Mouse (Mus musculus): ENCODE measurements around the gene Lypla2. TPM values are rescaled to one million over a fixed set of nuclear protein-coding genes. Genes with fewer than 3 reads are reported as not detected.

The Lypla2 gene
- polyA plus RNA-seq, 1 experiment from 2014 or later = 131 TPM

DNA sequence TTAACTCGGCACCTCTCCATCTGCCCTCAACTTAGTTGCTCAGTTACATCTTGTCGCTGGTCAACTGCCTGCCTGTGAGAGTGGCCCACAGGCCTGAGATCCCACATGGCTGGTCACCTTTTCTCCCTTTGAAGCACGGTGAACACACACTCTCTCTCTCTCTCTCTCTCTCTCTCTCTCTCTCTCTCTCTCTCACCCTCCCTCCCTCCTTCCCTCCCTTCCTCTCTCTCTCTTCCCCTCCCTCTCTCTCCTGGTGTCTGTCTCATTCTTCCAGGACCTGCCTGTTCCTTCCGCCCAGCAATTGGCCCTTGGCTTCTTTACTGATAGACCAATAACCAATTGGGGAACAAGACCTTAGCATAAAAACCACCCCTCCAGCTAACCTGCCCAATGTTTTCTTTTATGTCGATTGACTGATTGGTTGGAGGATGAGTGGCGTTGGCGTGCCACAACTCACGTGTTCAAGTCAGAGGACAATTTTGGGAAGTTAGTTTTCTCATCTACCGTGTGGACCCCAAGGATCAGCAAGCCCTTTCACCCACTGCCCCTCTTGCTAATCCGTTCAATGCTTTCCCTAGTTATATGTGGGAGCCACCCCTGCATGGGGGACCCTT lies 46.1 kb downstream of the Lypla2 start:
- no peak overlapping the region for H3K4me3 ChIP-seq (replicated peaks)
- H3K4me2 ChIP-seq = no peak overlapping the region
- H3K27ac ChIP-seq = no peak overlapping the region
- peaks cover 9% of the 10 kb centered on the region for H3K4me1 ChIP-seq
- H3K9me3 ChIP-seq (replicated peaks) = no peaks in the 10 kb centered on the region
- WGBS = 86% methylated on average over 10 of the region's 10 CpGs
- no peaks in the 10 kb centered on the region for H3K27me3 ChIP-seq
- H3K36me3 ChIP-seq = peaks cover 54% of the 10 kb centered on the region
- H3K9ac ChIP-seq = no peak overlapping the region
- ATAC-seq (replicated peaks; ENCODE audit: low FRiP score) = no peak

DNA sequence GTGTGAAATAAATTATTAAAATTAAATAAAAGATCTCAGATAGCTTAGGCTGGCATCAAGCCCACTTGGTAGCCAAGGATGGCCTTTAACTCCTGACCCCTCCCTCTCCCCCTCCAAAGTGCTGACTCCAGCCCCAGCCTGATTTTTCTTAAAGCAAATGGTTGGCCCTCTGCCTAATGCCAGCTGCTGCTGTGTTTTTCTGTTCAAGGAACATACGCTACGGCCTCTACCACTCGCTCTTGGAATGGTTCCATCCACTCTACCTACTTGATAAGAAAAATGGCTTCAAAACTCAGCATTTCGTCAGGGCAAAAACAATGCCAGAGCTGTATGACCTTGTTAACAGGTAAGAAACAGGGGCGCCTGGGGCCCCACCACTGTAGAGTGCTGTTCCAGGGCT lies 47.1 kb downstream of the Lypla2 start:
- Histone ChIP-seq H3K27me3 (no peaks in the 10 kb centered on the region), H3K9ac (no peak overlapping the region), H3K4me2 (no peak overlapping the region), H3K27ac (no peak overlapping the region), H3K36me3 (peaks cover 44% of the 10 kb centered on the region), H3K9me3 (replicated peaks) (no peaks in the 10 kb centered on the region), H3K4me3 (replicated peaks) (no peak overlapping the region), H3K4me1 (peaks cover 10% of the 10 kb centered on the region)
- no peak for ATAC-seq (replicated peaks; ENCODE audit: low FRiP score)
- 93% methylated on average over 5 of the region's 5 CpGs for WGBS

DNA sequence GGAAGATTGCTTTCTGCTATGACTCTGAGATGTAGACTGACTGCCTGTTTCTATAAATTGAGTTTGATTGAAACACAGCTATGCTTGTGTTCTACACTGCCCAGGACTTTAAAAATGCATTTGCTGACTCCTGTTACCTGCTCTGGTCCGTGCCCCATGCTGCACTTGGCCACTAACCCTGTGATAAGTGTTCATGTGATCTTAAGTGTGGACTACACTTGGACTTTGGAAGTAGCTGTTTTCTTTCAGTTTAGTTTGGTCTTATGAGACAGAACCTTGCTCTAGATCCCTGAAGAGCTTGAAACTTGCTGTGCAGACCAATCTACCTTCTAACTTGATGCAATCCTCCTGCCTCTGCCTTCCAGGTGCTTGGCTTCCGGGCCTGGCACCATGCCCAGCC lies 48.0 kb downstream of the Lypla2 start:
- Histone ChIP-seq H3K9ac (no peak overlapping the region), H3K27me3 (no peaks in the 10 kb centered on the region), H3K4me2 (no peak overlapping the region), H3K4me1 (peaks cover 10% of the 10 kb centered on the region), H3K9me3 (replicated peaks) (no peaks in the 10 kb centered on the region), H3K36me3 (peaks cover 37% of the 10 kb centered on the region), H3K27ac (no peak overlapping the region), H3K4me3 (replicated peaks) (no peak overlapping the region)
- no peak for ATAC-seq (replicated peaks; ENCODE audit: low FRiP score)
- 90% methylated on average over 2 of the region's 2 CpGs for WGBS

DNA sequence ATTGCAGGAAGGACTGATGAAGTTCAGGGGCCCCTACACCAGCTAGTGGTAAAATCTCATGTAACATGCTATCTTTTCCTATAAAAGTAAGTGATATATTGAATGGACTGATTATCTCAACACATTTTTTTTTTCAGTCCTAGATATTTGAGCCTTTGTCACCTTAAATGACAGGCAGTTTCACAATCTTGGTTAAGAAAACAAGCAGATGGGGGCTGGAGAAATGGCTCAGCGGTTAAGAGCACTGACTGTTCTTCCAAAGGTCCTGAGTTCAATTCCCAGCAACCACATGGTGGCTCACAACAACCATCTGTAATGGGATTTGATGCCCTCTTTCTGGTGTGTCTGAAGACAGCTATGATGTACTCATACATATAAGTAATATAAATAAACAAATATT lies 50.2 kb downstream of the Lypla2 start:
- Histone ChIP-seq H3K36me3 (peaks cover 31% of the 10 kb centered on the region), H3K9ac (peak overlapping the region; percentile 76; the same call in 1 of the 2 replicates), H3K9me3 (replicated peaks) (no peaks in the 10 kb centered on the region), H3K4me1 (peaks cover 10% of the 10 kb centered on the region), H3K27me3 (no peaks in the 10 kb centered on the region), H3K4me2 (peak overlapping the region; percentile 92), H3K4me3 (replicated peaks) (peak overlapping the region; percentile 83; the same call in 1 of the 2 replicates), H3K27ac (0 out of 2 replicates have a peak overlapping the region, but pooled peaks have one; percentile 89)
- WGBS = 52% methylated on average over 1 of the region's 1 CpGs
- no peak for ATAC-seq (replicated peaks; ENCODE audit: low FRiP score)

GRCm38 (mm10) chr4:135921257-135922120 lies 50.9 kb downstream of the Lypla2 start:
- no peaks in the 10 kb centered on the region for H3K9me3 ChIP-seq (replicated peaks)
- H3K9ac ChIP-seq = peak overlapping the region; percentile 76
- H3K4me3 ChIP-seq (replicated peaks) = peak overlapping the region; percentile 83
- peaks cover 10% of the 10 kb centered on the region for H3K4me1 ChIP-seq
- H3K27me3 ChIP-seq = no peaks in the 10 kb centered on the region
- peak overlapping the region; percentile 89 for H3K27ac ChIP-seq
- ATAC-seq (replicated peaks; ENCODE audit: low FRiP score) = no peak
- peaks cover 29% of the 10 kb centered on the region for H3K36me3 ChIP-seq
- peak overlapping the region; percentile 92 for H3K4me2 ChIP-seq
- 4% methylated on average over 26 of the region's 26 CpGs for WGBS

- H3K9me3 ChIP-seq (replicated peaks) = no peaks in the 10 kb centered on the region
- peaks cover 20% of the 10 kb centered on the region for H3K36me3 ChIP-seq
- ATAC-seq (replicated peaks; ENCODE audit: low FRiP score) = peak; percentile 97
- no peaks in the 10 kb centered on the region for H3K27me3 ChIP-seq
- H3K4me2 ChIP-seq = peak within 1 kb of the TSS; percentile 92
- peak within 1 kb of the TSS; percentile 76 for H3K9ac ChIP-seq
- H3K4me1 ChIP-seq = peaks cover 10% of the 10 kb centered on the region
- H3K4me3 ChIP-seq (replicated peaks) = peak within 1 kb of the TSS; percentile 83
- H3K27ac ChIP-seq = peak within 1 kb of the TSS; percentile 89
- WGBS = 2% methylated on average over 60 of the region's 60 CpGs
These were observed 51.9 kb downstream of the Lypla2 start, which contains the start of gene Fuca1 for GRCm38 (mm10) chr4:135920304-135921241. Gene Fuca1, plus strand, starts transcription at chr4:135920735.

GRCm38 (mm10) chr4:135919280-135919639 lies 53.2 kb downstream of the Lypla2 start:
- no peak overlapping the region for H3K9ac ChIP-seq
- no peak for ATAC-seq (replicated peaks; ENCODE audit: low FRiP score)
- no peak overlapping the region for H3K4me2 ChIP-seq
- H3K27ac ChIP-seq = no peak overlapping the region
- H3K4me3 ChIP-seq (replicated peaks) = no peak overlapping the region
- H3K9me3 ChIP-seq (replicated peaks) = no peaks in the 10 kb centered on the region
- 88% methylated on average over 3 of the region's 3 CpGs for WGBS
- H3K36me3 ChIP-seq = peaks cover 13% of the 10 kb centered on the region
- H3K4me1 ChIP-seq = peaks cover 10% of the 10 kb centered on the region
- no peaks in the 10 kb centered on the region for H3K27me3 ChIP-seq

DNA sequence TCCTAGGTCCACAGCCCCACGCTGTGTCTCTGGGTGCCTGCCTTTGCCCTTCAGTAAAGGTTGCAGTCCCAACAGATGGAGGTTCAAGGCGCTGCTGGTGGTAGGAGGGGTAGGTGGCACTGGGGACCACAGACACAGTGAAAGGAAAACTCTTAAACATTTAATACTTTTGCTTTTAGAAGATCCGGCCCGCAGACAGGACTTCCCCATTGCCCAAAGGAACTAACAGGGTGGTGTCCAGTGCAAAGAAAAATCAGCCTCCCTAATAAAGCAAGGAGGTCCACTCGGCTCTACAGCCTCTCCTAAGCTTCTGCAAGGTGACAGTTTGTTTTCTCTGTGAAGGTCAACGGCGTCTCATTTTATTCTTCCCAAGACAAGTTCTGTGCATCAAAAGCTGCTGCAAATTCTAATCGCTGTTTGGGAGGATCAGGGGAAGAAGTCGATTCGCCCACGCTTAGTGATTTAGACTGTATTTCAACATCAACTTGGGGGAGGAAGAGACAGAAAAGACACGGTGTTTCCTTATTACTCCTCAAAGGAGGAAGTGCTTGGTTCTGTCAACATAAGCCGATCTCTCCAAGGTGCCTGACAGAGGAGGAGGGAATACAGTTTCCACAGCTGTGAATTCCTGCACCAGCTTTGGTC lies 53.7 kb downstream of the Lypla2 start:
- Histone ChIP-seq H3K9ac (no peak overlapping the region), H3K27ac (no peak overlapping the region), H3K4me2 (no peak overlapping the region), H3K27me3 (no peaks in the 10 kb centered on the region), H3K4me1 (peaks cover 10% of the 10 kb centered on the region), H3K4me3 (replicated peaks) (no peak overlapping the region), H3K36me3 (peaks cover 9% of the 10 kb centered on the region), H3K9me3 (replicated peaks) (no peaks in the 10 kb centered on the region)
- 67% methylated on average over 13 of the region's 13 CpGs for WGBS
- no peak for ATAC-seq (replicated peaks; ENCODE audit: low FRiP score)

Other genes with a start within 250 kb of the Lypla2 start
- 0.06 and 0.09 TPM in 2 replicates for gene Il22ra1, start 244.5 kb downstream of the Lypla2 start, polyA plus RNA-seq (2015; fragmentation: Nextera tagmentation; extraction: Ambion mirVana)
- gene Myom3, start 212.9 kb downstream of the Lypla2 start, polyA plus RNA-seq (2015; fragmentation: Nextera tagmentation; extraction: Ambion mirVana) = 1.1 and 1.7 TPM in 2 replicates
- 268 and 279 TPM in 2 replicates for gene Srsf10, start 116.9 kb downstream of the Lypla2 start, polyA plus RNA-seq (2015; fragmentation: Nextera tagmentation; extraction: Ambion mirVana)
- 194 and 213 TPM in 2 replicates for gene Pnrc2, start 98.8 kb downstream of the Lypla2 start, polyA plus RNA-seq (2015; fragmentation: Nextera tagmentation; extraction: Ambion mirVana)
- 0.64 and 0.95 TPM in 2 replicates for gene Cnr2, start 77.2 kb downstream of the Lypla2 start, polyA plus RNA-seq (2015; fragmentation: Nextera tagmentation; extraction: Ambion mirVana)
- gene Fuca1, start 51.9 kb downstream of the Lypla2 start, polyA plus RNA-seq (2015; fragmentation: Nextera tagmentation; extraction: Ambion mirVana) = 70.1 and 71.8 TPM in 2 replicates
- 77.2 and 80.2 TPM in 2 replicates for gene Hmgcl, start 26.2 kb downstream of the Lypla2 start, polyA plus RNA-seq (2015; fragmentation: Nextera tagmentation; extraction: Ambion mirVana)
- gene Gale, start 8.9 kb downstream of the Lypla2 start, polyA plus RNA-seq (2015; fragmentation: Nextera tagmentation; extraction: Ambion mirVana) = 35.2 and 36.7 TPM in 2 replicates
- gene Pithd1, start 14.6 kb upstream of the Lypla2 start, polyA plus RNA-seq (2015; fragmentation: Nextera tagmentation; extraction: Ambion mirVana) = 52.6 and 52.7 TPM in 2 replicates
- gene Eloa, start 49.1 kb upstream of the Lypla2 start, polyA plus RNA-seq (2015; fragmentation: Nextera tagmentation; extraction: Ambion mirVana) = 40.0 and 40.6 TPM in 2 replicates
- 483 and 529 TPM in 2 replicates for gene Rpl11, start 80.8 kb upstream of the Lypla2 start, polyA plus RNA-seq (2015; fragmentation: Nextera tagmentation; extraction: Ambion mirVana)
- 862 and 905 TPM in 2 replicates for gene Id3, start 170.9 kb upstream of the Lypla2 start, polyA plus RNA-seq (2015; fragmentation: Nextera tagmentation; extraction: Ambion mirVana)
- 9.7 and 10.5 TPM in 2 replicates for gene E2f2, start 199.8 kb upstream of the Lypla2 start, polyA plus RNA-seq (2015; fragmentation: Nextera tagmentation; extraction: Ambion mirVana)
- gene Asap3, start 233.7 kb upstream of the Lypla2 start, polyA plus RNA-seq (2015; fragmentation: Nextera tagmentation; extraction: Ambion mirVana) = 4.5 and 6.0 TPM in 2 replicates